Mouse (Mus musculus) myocyte (in vitro differentiated cells): ENCODE data around the gene C77080. TPM values are rescaled to one million over a fixed set of nuclear protein-coding genes. Genes with fewer than 3 reads are reported as not detected.

Experiments
- H3K27me3 ChIP-seq: one replicate; pipeline ENCODE4 v1.6.1; 2011; ENCODE audit not compliant: control insufficient read depth, insufficient read depth, insufficient read length
- H3K36me3 ChIP-seq: one replicate; pipeline ENCODE4 v1.6.1; 2011; ENCODE audit not compliant: control insufficient read depth, insufficient read depth
- H3K4me2 ChIP-seq: one replicate; pipeline ENCODE4 v1.6.1; 2011; ENCODE audit warnings: low read depth, control low read depth
- H3K4me3 ChIP-seq: one replicate; pipeline ENCODE4 v1.5.1; 2011; ENCODE audit warnings: mild to moderate bottlenecking, control low read depth, moderate library complexity
- H3K79me2 ChIP-seq: one replicate; pipeline ENCODE4 v1.6.1; 2011; ENCODE audit not compliant: control insufficient read depth, insufficient read depth
- H3ac ChIP-seq: one replicate; pipeline ENCODE4 v1.6.1; 2011; ENCODE audit not compliant: control insufficient read depth, insufficient read length
- CEBPB ChIP-seq: IDR thresholded peaks from 2 replicates; pipeline ENCODE4 v1.6.1; 2011; ENCODE audit warnings: mild to moderate bottlenecking, moderate library complexity; ENCODE audit not compliant: poor library complexity, insufficient read depth, severe bottlenecking
- E2F4 ChIP-seq: IDR thresholded peaks from one replicate; pipeline ENCODE4 v1.6.1; 2011; ENCODE audit warnings: mild to moderate bottlenecking, control low read depth, moderate library complexity; ENCODE audit not compliant: insufficient read depth
- MAX ChIP-seq: IDR thresholded peaks from one replicate; pipeline ENCODE4 v1.6.1; 2011; ENCODE audit warnings: low read depth, mild to moderate bottlenecking, control low read depth
- MYOD1 ChIP-seq, 3 experiments: IDR thresholded peaks; one replicate each; pipeline ENCODE4 v1.6.1; 2011; ENCODE audit warnings: control low read depth in 2 of 3, low read depth in 2 of 3, mild to moderate bottlenecking in 2 of 3, moderate library complexity in 1 of 3; ENCODE audit not compliant: insufficient read length in 2 of 3, control insufficient read depth in 1 of 3
- MYOG ChIP-seq, 3 experiments: IDR thresholded peaks; one replicate each; pipeline ENCODE4 v1.6.1; 2011; ENCODE audit warnings: control low read depth in 2 of 3, low read depth in 2 of 3, mild to moderate bottlenecking in 2 of 3; ENCODE audit not compliant: insufficient read length in 2 of 3, control insufficient read depth in 1 of 3, insufficient read depth in 1 of 3
- POLR2A ChIP-seq: IDR thresholded peaks from one replicate; pipeline ENCODE4 v1.6.1; 2011; ENCODE audit warnings: low read depth, mild to moderate bottlenecking, control low read depth, moderate library complexity; ENCODE audit not compliant: insufficient read length
- POLR2AphosphoS2 ChIP-seq: IDR thresholded peaks from one replicate; pipeline ENCODE4 v1.6.1; 2011; ENCODE audit warnings: low read depth, control low read depth; ENCODE audit not compliant: insufficient read length
- REST ChIP-seq: IDR thresholded peaks from one replicate; pipeline ENCODE4 v1.6.1; 2011; ENCODE audit warnings: mild to moderate bottlenecking, control low read depth, moderate library complexity; ENCODE audit not compliant: insufficient read depth, insufficient read length
- SRF ChIP-seq: IDR thresholded peaks from one replicate; pipeline ENCODE4 v1.6.1; 2011; ENCODE audit warnings: low read depth; ENCODE audit not compliant: control insufficient read depth, insufficient read length
- TCF12 ChIP-seq: IDR thresholded peaks from one replicate; pipeline ENCODE4 v1.6.1; 2011; ENCODE audit warnings: mild to moderate bottlenecking, control low read depth; ENCODE audit not compliant: poor library complexity, insufficient read depth, severe bottlenecking
- TCF3 ChIP-seq: IDR thresholded peaks from one replicate; pipeline ENCODE4 v1.6.1; 2011; ENCODE audit warnings: low read depth, control low read depth; ENCODE audit not compliant: insufficient read length
- USF1 ChIP-seq: IDR thresholded peaks from one replicate; pipeline ENCODE4 v1.6.1; 2011; ENCODE audit warnings: low read depth, mild to moderate bottlenecking, control low read depth, moderate library complexity
- polyA plus RNA-seq: library from polyadenylated mRNA; unstranded; fragments of >200 nt; fragmentation: generic; extraction: Trizol; gene quantifications from one replicate; pipeline ENCODE4 v1.2.1, GENCODE M21; 2012; ENCODE audit warnings: missing spikeins

The C77080 gene
- polyA plus RNA-seq, 1 experiment = 25.4 TPM

- Histone ChIP-seq H3K27me3 (no peaks in the 10 kb centered on the region), H3K4me2 (peak overlapping the region; percentile 16), H3K4me3 (no peak overlapping the region), H3ac (no peak overlapping the region), H3K79me2 (peaks cover 86% of the 10 kb centered on the region), H3K36me3 (no peaks in the 10 kb centered on the region)
- TF ChIP-seq CEBPB (no peak), POLR2AphosphoS2 (no peak), SRF (no peak), E2F4 (no peak), USF1 (no peak)
These were observed 23.3 kb downstream of the C77080 start for GRCm38 (mm10) chr4:129237843-129238441.

- no peaks in the 10 kb centered on the region for H3K27me3 ChIP-seq
These were observed 24.9 kb downstream of the C77080 start for GRCm38 (mm10) chr4:129236236-129236813.

DNA sequence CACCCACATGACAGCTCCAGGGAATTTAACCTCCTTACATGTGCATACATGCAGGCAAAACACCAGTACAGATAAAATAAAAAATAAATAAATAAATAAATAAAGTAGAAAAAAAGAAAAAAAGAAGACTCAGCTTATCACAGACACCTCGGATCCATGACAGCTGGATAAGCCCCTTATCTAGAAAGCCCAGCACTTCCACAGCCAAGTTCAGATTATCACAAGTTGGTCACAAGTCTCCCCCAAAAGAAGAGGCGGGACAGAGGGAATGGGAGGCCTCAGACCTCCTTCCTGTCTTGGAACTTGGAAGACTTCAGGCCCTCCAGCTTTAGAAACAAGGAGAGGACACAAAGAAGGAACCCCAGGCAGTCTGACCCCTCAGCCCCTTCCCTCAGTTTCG is 26.1 kb downstream of the C77080 start:
- Histone ChIP-seq H3K4me2 (no peak overlapping the region), H3K79me2 (peaks cover 86% of the 10 kb centered on the region), H3K27me3 (no peaks in the 10 kb centered on the region), H3ac (no peak overlapping the region), H3K36me3 (no peaks in the 10 kb centered on the region), H3K4me3 (no peak overlapping the region)
- TF ChIP-seq POLR2A (no peak), POLR2AphosphoS2 (no peak), SRF (no peak), MAX (no peak), REST (no peak), E2F4 (no peak), TCF12 (no peak), CEBPB (no peak), MYOG (IDR thresholded peaks at IDR 0.05; ENCODE audit: control insufficient read depth in 1 of 3, insufficient read depth in 1 of 3, insufficient read length in 2 of 3, low read depth in 2 of 3) (no peak), USF1 (no peak), MYOD1 (IDR thresholded peaks at IDR 0.05; ENCODE audit: control insufficient read depth in 1 of 3, insufficient read length in 2 of 3, low read depth in 2 of 3) (no peak), TCF3 (no peak)

More at GRCm38 (mm10) chr4:129236236-129236813, 24.9 kb downstream of the C77080 start:
- H3K4me3 ChIP-seq = no peak overlapping the region
- peaks cover 86% of the 10 kb centered on the region for H3K79me2 ChIP-seq
- no peak overlapping the region for H3ac ChIP-seq
- no peak overlapping the region for H3K4me2 ChIP-seq
- no peak for TF ChIP-seq USF1
- no peak for TF ChIP-seq E2F4
- no peaks in the 10 kb centered on the region for H3K36me3 ChIP-seq

DNA sequence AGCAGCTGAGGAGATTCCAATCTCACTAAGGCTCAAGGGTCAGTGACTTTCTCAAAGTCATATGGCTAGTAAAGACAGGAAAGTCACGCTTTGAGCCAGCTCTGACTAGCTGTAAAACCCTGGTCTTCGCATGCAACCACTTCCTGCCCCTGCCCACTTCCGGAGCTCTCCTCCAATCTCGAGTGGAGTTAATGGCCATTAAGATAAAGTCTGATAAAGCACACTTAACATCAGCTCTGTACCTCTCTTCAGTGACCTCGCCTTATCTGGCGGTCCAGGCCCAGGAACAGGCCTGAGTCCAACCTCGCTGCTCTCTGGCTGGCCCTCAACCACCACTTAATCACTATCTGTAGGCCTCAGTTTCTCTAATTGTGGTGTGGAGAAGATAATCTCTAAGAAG is 26.7 kb downstream of the C77080 start:
- no peaks in the 10 kb centered on the region for H3K27me3 ChIP-seq

DNA sequence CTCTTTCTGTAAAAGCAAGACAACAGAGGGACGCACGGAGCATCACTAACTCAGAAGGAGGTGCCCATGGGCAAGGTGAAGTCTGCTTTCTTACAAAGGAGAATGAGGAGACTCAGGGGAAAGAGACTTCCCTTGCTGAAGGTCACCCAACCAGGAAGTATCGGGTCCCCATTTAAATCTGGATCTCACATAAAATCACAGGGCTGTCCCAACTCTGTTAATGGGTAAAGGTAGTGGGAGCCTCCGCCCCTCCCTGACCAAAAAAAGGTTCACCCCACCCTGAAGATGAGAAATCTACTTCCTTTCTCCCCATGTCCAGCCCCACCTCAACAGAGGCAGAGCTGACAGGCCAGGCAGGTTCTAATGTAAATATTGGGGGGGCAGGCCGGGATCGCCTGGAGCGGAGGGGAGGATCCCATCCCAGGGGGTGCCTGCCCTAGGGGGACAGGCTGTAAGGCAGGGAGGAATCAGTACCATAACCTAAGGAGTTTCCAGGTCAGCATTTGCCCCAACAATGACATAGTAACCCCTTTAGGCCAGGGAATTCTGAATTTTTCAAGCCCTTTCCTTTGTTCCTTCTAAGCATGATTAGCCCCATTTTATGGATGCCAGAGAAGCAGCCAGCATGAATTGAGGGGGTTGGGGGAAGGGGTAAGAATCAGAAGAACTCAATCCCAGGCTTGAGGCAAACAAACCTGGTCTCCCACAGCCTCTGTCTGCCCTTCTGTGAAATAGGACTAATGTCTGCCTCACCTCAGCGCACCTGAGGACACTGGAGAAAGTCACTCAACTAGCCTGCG is 28.4 kb downstream of the C77080 start:
- peaks cover 91% of the 10 kb centered on the region for H3K79me2 ChIP-seq
- no peak overlapping the region for H3ac ChIP-seq
- no peaks in the 10 kb centered on the region for H3K36me3 ChIP-seq
- no peaks in the 10 kb centered on the region for H3K27me3 ChIP-seq
- peak overlapping the region; percentile 16 for H3K4me2 ChIP-seq
- TF ChIP-seq REST (no peak), POLR2A (no peak), CEBPB (no peak)
- H3K4me3 ChIP-seq = no peak overlapping the region

More for the DNA sequence above, 26.7 kb downstream of the C77080 start:
- peak overlapping the region; percentile 52 for H3K4me2 ChIP-seq
- TF ChIP-seq MYOD1 (IDR thresholded peaks at IDR 0.05; ENCODE audit: control insufficient read depth in 1 of 3, insufficient read length in 2 of 3, low read depth in 2 of 3) (no peak), E2F4 (no peak), REST (no peak), MAX (no peak)
- no peak overlapping the region for H3K4me3 ChIP-seq
- no peak overlapping the region for H3ac ChIP-seq
- H3K36me3 ChIP-seq = no peaks in the 10 kb centered on the region
- peaks cover 86% of the 10 kb centered on the region for H3K79me2 ChIP-seq
